Mouse (Mus musculus): ENCODE data around the gene Ncbp3.
A peak's percentile ranks its signal among the peaks of the same experiment; 100 is the strongest.

The Ncbp3 gene

GRCm38 (mm10) chr11:73137116-73137515 lies 89.5 kb downstream of the Ncbp3 start:
- no peak for DNase-seq (ENCODE audit: low spot score in 2 of 2)

GRCm38 (mm10) chr11:73137591-73138501 lies 90.3 kb downstream of the Ncbp3 start, which contains the start of gene Haspin:
Haspin (minus strand) TSS chr11:73138294.
- DNase-seq (ENCODE audit: low spot score in 2 of 2), result peak; percentile 83 to 89
